Mouse (Mus musculus) limb, embryonic 11.5 days (tissue): ENCODE measurements around the gene Slamf7. TPM values are rescaled to one million over a fixed set of nuclear protein-coding genes. Genes with fewer than 3 reads are reported as not detected.

ENCODE experiments used
- ATAC-seq: fragments of 200-750 bp; cut with Nextera tagmentation; 2 replicates; pipeline ENCODE4 v1.8.0; 2017; ENCODE audit warnings: low read depth; ENCODE audit not compliant: insufficient number of reproducible peaks, low FRiP score, low TSS enrichment
- DNase-seq: peaks from one replicate; pipeline ENCODE4 v3.0.0-alpha.2; 2015; ENCODE audit warnings: low spot score
- H3K27ac ChIP-seq: fragments of 300-500 bp; sonication (generic); replicated peaks from 2 replicates; pipeline ENCODE4 v1.5.1; 2014; ENCODE audit warnings: low read depth, mild to moderate bottlenecking, low read length
- H3K27me3 ChIP-seq: fragments of 300-500 bp; sonication (generic); 2 replicates; pipeline ENCODE4 v1.6.1; 2014; ENCODE audit warnings: mild to moderate bottlenecking, low read length, mixed read lengths; ENCODE audit not compliant: control insufficient read depth, insufficient read depth
- H3K36me3 ChIP-seq: fragments of 300-500 bp; sonication (generic); 2 replicates; pipeline ENCODE4 v1.6.1; 2014; ENCODE audit warnings: mild to moderate bottlenecking, low read length, moderate library complexity, mixed read lengths; ENCODE audit not compliant: control insufficient read depth, insufficient read depth
- H3K4me1 ChIP-seq: fragments of 300-500 bp; sonication (generic); 2 replicates; pipeline ENCODE4 v1.6.1; 2014; ENCODE audit warnings: low read length, mixed read lengths; ENCODE audit not compliant: control insufficient read depth, insufficient read depth
- H3K4me2 ChIP-seq: fragments of 300-500 bp; sonication (generic); 2 replicates; pipeline ENCODE4 v1.6.1; 2014; ENCODE audit warnings: low read depth, mild to moderate bottlenecking, moderate library complexity; ENCODE audit not compliant: severe bottlenecking
- H3K4me3 ChIP-seq: fragments of 300-500 bp; sonication (generic); 2 replicates; pipeline ENCODE4 v1.5.1; 2014; ENCODE audit warnings: low read depth, low read length
- H3K9ac ChIP-seq: fragments of 300-500 bp; sonication (generic); 2 replicates; pipeline ENCODE4 v1.6.1; 2014; ENCODE audit warnings: mild to moderate bottlenecking, low read length
- H3K9me3 ChIP-seq: fragments of 300-500 bp; sonication (generic); 2 replicates; pipeline ENCODE4 v1.6.1; 2016; ENCODE audit warnings: low read length; ENCODE audit not compliant: control insufficient read depth
- WGBS: fragments of 180-500 bp; shearing (Covaris S2); extraction: QIAGEN DNeasy Blood & Tissue Kit; methylation state at CpG from one replicate; pipeline ENCODE4 v1.1.7; 2014; 5-methylcytosine and 5-hydroxymethylcytosine counted together
- microRNA-seq: library from miRNA; unstranded; fragments of <30 nt; microRNA quantifications from one replicate; pipeline ENCODE4, GENCODE M21; 2016
- polyA plus RNA-seq: library from polyadenylated mRNA; unstranded; fragments of >200 nt; fragmentation: Nextera tagmentation; extraction: Ambion mirVana; gene quantifications from 2 replicates; pipeline ENCODE4 v1.2.1, GENCODE M21; 2014

Slamf7 gene
- polyA plus RNA-seq, 1 experiment from 2014 or later = not detected

DNA sequence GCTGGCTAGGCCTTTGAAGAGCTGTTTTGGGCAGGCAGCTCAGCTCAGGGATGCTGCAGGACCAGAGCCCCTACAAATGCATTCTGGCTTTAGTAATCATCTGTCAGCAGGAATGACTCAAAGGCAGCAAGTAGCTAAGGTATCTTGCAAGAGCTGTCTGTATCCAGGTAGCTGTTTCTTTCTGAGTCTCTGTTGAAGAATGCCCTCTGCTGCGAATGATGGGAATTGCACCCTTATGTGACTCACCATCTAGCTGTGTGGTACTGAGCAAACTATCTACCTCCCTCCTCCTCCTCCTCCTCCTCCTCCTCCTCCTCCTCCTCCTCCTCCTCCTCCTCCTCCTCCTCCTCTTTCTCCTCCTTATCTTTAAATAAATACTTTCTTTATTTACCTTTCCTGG is 42.1 kb downstream of the Slamf7 start:
- Histone ChIP-seq H3K4me3 (no peak overlapping the region), H3K9me3 (no peaks in the 10 kb centered on the region), H3K27me3 (no peaks in the 10 kb centered on the region), H3K27ac (no peak overlapping the region), H3K9ac (no peak overlapping the region), H3K4me1 (no peaks in the 10 kb centered on the region), H3K36me3 (no peaks in the 10 kb centered on the region), H3K4me2 (no peak overlapping the region)
- 27% methylated on average over 1 of the region's 1 CpGs for WGBS
- ATAC-seq = no peak
- peak; percentile 38 for DNase-seq

- Histone ChIP-seq H3K27me3 (no peaks in the 10 kb centered on the region), H3K36me3 (no peaks in the 10 kb centered on the region), H3K9ac (no peak overlapping the region), H3K4me3 (no peak overlapping the region), H3K4me1 (no peaks in the 10 kb centered on the region), H3K4me2 (no peak overlapping the region), H3K9me3 (no peaks in the 10 kb centered on the region), H3K27ac (no peak overlapping the region)
- 90% methylated on average over 2 of the region's 2 CpGs for WGBS
- no peak for ATAC-seq
- DNase-seq = peak; percentile 28
Observed at GRCm38 (mm10) chr1:171610026-171610425, 42.8 kb downstream of the Slamf7 start.

DNA sequence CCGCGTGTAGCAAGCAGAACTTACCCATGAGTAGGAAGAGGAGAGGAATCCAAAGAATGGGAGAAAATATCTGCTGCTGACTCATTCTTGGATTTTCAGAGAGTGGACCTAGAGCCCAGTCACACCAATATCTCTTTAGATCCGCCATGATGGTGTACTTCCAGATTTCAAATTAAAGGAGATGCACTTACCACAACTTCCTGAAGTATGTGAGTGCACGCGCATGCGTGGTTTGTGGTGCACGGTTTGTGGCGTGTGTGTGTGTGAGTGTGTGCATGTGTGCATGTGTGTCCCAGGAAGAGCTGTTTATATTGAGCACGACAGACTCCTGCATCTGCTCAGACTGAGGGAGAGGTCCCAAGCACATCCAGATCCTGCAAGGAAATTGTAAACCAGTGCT is 45.7 kb downstream of the Slamf7 start, which contains the start of gene Ly9:
Ly9 (minus strand) TSS at position 235 of the 400 bp plus-strand sequence.
- WGBS = 82% methylated on average over 9 of the region's 9 CpGs

DNA sequence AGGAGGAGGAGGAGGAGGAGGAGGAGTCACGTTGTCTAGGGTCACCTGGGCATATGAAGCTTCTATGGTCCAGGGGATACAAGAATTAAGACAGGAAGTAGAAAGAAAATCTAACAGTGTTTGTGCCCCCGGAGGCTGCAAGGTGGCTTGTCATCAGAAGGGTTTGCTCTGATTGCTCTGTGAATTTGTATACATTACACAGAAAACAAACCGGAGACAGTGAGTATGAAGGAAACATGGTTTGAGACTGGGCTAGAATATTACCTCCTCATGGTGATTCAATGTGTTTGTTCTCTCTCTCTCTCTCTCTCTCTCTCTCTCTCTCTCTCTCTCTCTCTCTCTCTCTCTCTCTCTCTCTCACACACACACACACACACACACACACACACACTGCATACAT is 46.2 kb downstream of the Slamf7 start:
- Histone ChIP-seq H3K36me3 (no peaks in the 10 kb centered on the region), H3K9me3 (no peaks in the 10 kb centered on the region), H3K4me1 (no peaks in the 10 kb centered on the region), H3K9ac (no peak overlapping the region), H3K4me3 (no peak overlapping the region), H3K27me3 (no peaks in the 10 kb centered on the region), H3K4me2 (no peak overlapping the region), H3K27ac (no peak overlapping the region)
- DNase-seq (no peak), ATAC-seq (no peak)
- WGBS = 78% methylated on average over 3 of the region's 3 CpGs

More for the DNA sequence above, 45.7 kb downstream of the Slamf7 start, which contains the start of gene Ly9:
- DNase-seq (no peak), ATAC-seq (no peak)
- Histone ChIP-seq H3K27ac (no peak within 1 kb of the TSS), H3K9ac (no peak within 1 kb of the TSS), H3K4me1 (no peaks in the 10 kb centered on the region), H3K4me3 (no peak within 1 kb of the TSS), H3K9me3 (no peaks in the 10 kb centered on the region), H3K27me3 (no peaks in the 10 kb centered on the region), H3K36me3 (no peaks in the 10 kb centered on the region), H3K4me2 (no peak within 1 kb of the TSS)

DNA sequence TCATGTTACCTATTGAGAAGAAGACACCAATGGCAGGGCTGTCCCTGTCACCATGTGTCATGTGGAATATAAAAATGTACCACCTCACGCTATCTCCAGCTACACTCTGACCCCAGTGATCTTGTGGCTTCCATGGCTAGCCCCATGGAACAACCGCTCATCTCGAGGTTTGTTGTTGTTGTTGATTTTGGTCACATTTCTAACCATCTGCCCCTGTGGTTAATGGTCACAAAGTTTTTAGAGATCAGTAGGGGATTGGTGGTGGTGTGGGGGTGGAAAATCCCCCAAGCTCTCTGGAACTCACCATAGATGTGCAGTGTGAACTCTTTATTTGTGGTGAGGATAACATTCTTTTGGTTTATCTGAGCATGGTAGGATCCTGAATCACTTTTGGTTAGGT is 48.1 kb downstream of the Slamf7 start:
- 78% methylated on average over 3 of the region's 3 CpGs for WGBS
- Histone ChIP-seq H3K9me3 (no peaks in the 10 kb centered on the region), H3K4me2 (no peak overlapping the region), H3K36me3 (no peaks in the 10 kb centered on the region), H3K9ac (no peak overlapping the region), H3K27me3 (no peaks in the 10 kb centered on the region), H3K27ac (no peak overlapping the region), H3K4me3 (no peak overlapping the region), H3K4me1 (no peaks in the 10 kb centered on the region)
- ATAC-seq (no peak), DNase-seq (no peak)

DNA sequence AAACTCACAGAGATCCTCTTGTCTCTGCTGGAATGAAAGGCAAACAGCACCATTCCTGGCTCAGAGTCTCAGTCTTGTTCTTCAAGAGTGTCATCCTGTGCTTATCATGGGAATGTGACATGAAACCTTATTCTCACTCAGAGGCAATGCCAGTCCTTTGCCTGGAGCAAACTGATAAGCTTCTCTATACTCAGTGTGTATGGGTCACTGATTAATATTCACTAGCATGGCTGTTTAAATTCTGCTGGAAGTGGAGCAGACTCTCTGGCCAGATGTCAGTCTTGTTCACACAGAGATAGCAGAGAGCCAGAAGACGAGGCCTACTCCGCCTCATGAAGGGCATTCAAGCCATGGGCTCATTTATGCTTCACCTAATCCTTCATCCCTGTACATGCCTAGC is 68.3 kb downstream of the Slamf7 start:
- H3K9me3 ChIP-seq = no peaks in the 10 kb centered on the region
- DNase-seq (no peak), ATAC-seq (no peak)
- no peak overlapping the region for H3K4me3 ChIP-seq
- H3K4me1 ChIP-seq = no peaks in the 10 kb centered on the region
- H3K36me3 ChIP-seq = no peaks in the 10 kb centered on the region
- WGBS = 87% methylated on average over 2 of the region's 2 CpGs
- no peak overlapping the region for H3K9ac ChIP-seq
- no peak overlapping the region for H3K4me2 ChIP-seq
- no peak overlapping the region for H3K27ac ChIP-seq
- no peaks in the 10 kb centered on the region for H3K27me3 ChIP-seq

Small RNA genes within 50 kb of the gene (microRNA-seq; reads per million reads assigned to microRNA genes)
- gene Mir7683 = not detected

Other genes starting within 250 kb of the Slamf7 start
- gene Usf1, start 241.7 kb downstream of the Slamf7 start, polyA plus RNA-seq = 114 and 124 TPM in 2 replicates
- 3.2 and 3.3 TPM in 2 replicates for gene Tstd1, start 234.2 kb downstream of the Slamf7 start, polyA plus RNA-seq
- 26.7 and 28.4 TPM in 2 replicates for gene F11r, start 215.5 kb downstream of the Slamf7 start, polyA plus RNA-seq
- 7.1 and 10.3 TPM in 2 replicates for gene Alyref2, start 149.6 kb downstream of the Slamf7 start, polyA plus RNA-seq
- gene Itln1, start 117.7 kb downstream of the Slamf7 start, polyA plus RNA-seq = not detected in 2 replicates
- not detected in 2 replicates for gene Cd244a, start 93.8 kb downstream of the Slamf7 start, polyA plus RNA-seq
- gene Ly9, start 45.6 kb downstream of the Slamf7 start, polyA plus RNA-seq = not detected in 2 replicates
- 0.49 and 0.52 TPM in 2 replicates for gene Cd48, start 29.0 kb upstream of the Slamf7 start, polyA plus RNA-seq
- gene Slamf1, start 114.1 kb upstream of the Slamf7 start, polyA plus RNA-seq = 0.35 and 0.51 TPM in 2 replicates
- 0.32 and 0.54 TPM in 2 replicates for gene Cd84, start 186.7 kb upstream of the Slamf7 start, polyA plus RNA-seq
- gene Gm10521, start 242.6 kb upstream of the Slamf7 start, polyA plus RNA-seq = not detected in 2 replicates